Mouse (Mus musculus) cerebellum, adult 2 months (tissue): ENCODE results near the gene Ppt2. TPM values are rescaled to one million over a fixed set of nuclear protein-coding genes. Genes with fewer than 3 reads are reported as not detected.

Experiments
- DNase-seq, 2 experiments: peaks; one replicate each; pipeline ENCODE4 v3.0.0; 2021
- H3K27ac ChIP-seq: fragments of 200-500 bp; 2 replicates; pipeline ENCODE4 v1.5.1; 2012; ENCODE audit warnings: low read length, control low read depth, inconsistent platforms; ENCODE audit not compliant: insufficient read depth
- H3K27me3 ChIP-seq: fragments of 200-500 bp; 2 replicates; pipeline ENCODE4 v1.6.1; 2012; ENCODE audit warnings: inconsistent platforms, mild to moderate bottlenecking, low read length, moderate library complexity; ENCODE audit not compliant: control insufficient read depth, insufficient read depth
- H3K4me1 ChIP-seq: fragments of 200-500 bp; 2 replicates; pipeline ENCODE4 v1.6.1; 2011; ENCODE audit warnings: low read length; ENCODE audit not compliant: control insufficient read depth, insufficient read depth
- H3K4me3 ChIP-seq: fragments of 200-500 bp; replicated peaks from 2 replicates; pipeline ENCODE3; 2011; ENCODE audit warnings: mild to moderate bottlenecking, low read depth, low read length, control low read depth; ENCODE audit not compliant: insufficient read depth
- CTCF ChIP-seq: fragments of 200-500 bp; IDR thresholded peaks from 2 replicates; pipeline ENCODE4 v1.5.1; 2011; ENCODE audit warnings: low read depth, mild to moderate bottlenecking, control low read depth, low read length, moderate library complexity, borderline replicate concordance; ENCODE audit not compliant: insufficient read depth
- POLR2A ChIP-seq: fragments of 200-500 bp; IDR thresholded peaks from 2 replicates; pipeline ENCODE4 v1.6.1; 2011; ENCODE audit warnings: low read length, control low read depth, borderline replicate concordance; ENCODE audit not compliant: insufficient read depth
- WGBS: fragments of 180-500 bp; shearing (Covaris S2); methylation state at CpG from one replicate; pipeline ENCODE4 v1.1.7; 2018; 5-methylcytosine and 5-hydroxymethylcytosine counted together
- polyA plus RNA-seq: library from polyadenylated mRNA; depleted of rRNA; stranded (reverse); fragments of >200 nt; gene quantifications from 2 replicates; pipeline ENCODE4 v1.2.3, GENCODE M21; 2012

Ppt2 gene
- polyA plus RNA-seq, 1 experiment: 57.3 TPM

GRCm38 (mm10) chr17:34591029-34591993 is 37.0 kb downstream of the Ppt2 start, which contains the start of gene Pbx2:
Pbx2 (plus strand) TSS chr17:34591266.
- Histone ChIP-seq H3K27me3 (no peaks in the 10 kb centered on the region), H3K27ac (peak within 1 kb of the TSS; percentile 99), H3K4me1 (peaks cover 21% of the 10 kb centered on the region), H3K4me3 (peak within 1 kb of the TSS; percentile 95)
- TF ChIP-seq CTCF (no peak), POLR2A (no peak)
- DNase-seq: peak; percentile 35 to 43
- 6% methylated on average over 21 of the region's 21 CpGs for WGBS

- 67% methylated on average over 15 of the region's 15 CpGs for WGBS
- Histone ChIP-seq H3K4me3 (no peak overlapping the region), H3K4me1 (peaks cover 23% of the 10 kb centered on the region), H3K27ac (peak overlapping the region; percentile 99; the same call in 1 of the 2 replicates), H3K27me3 (no peaks in the 10 kb centered on the region)
- peak; percentile 13 to 25 for DNase-seq
- TF ChIP-seq POLR2A (no peak), CTCF (no peak)
These were observed 37.9 kb downstream of the Ppt2 start for GRCm38 (mm10) chr17:34590154-34590987.

GRCm38 (mm10) chr17:34589681-34590101 is 38.6 kb downstream of the Ppt2 start, which contains the start of gene Gpsm3:
Gpsm3 (plus strand) TSS chr17:34589806.
- Histone ChIP-seq H3K27ac (no peak within 1 kb of the TSS), H3K4me3 (no peak within 1 kb of the TSS), H3K4me1 (peaks cover 23% of the 10 kb centered on the region), H3K27me3 (no peaks in the 10 kb centered on the region)
- DNase-seq: peak in 1 of 2 experiments; percentile 21
- no peak for TF ChIP-seq CTCF
- TF ChIP-seq POLR2A: no peak
- 42% methylated on average over 7 of the region's 7 CpGs for WGBS

GRCm38 (mm10) chr17:34589206-34589605 is 39.1 kb downstream of the Ppt2 start:
- TF ChIP-seq POLR2A (no peak), CTCF (no peak)
- Histone ChIP-seq H3K4me1 (peaks cover 23% of the 10 kb centered on the region), H3K4me3 (no peak overlapping the region), H3K27ac (no peak overlapping the region), H3K27me3 (no peaks in the 10 kb centered on the region)
- WGBS: 59% methylated on average over 7 of the region's 7 CpGs
- DNase-seq: no peak

- H3K4me3 ChIP-seq: no peak overlapping the region
- WGBS: 93% methylated on average over 3 of the region's 3 CpGs
- no peak overlapping the region for H3K27ac ChIP-seq
- peaks cover 23% of the 10 kb centered on the region for H3K4me1 ChIP-seq
- TF ChIP-seq POLR2A (no peak), CTCF (no peak)
- DNase-seq: peak in 1 of 2 experiments; percentile 18
- no peaks in the 10 kb centered on the region for H3K27me3 ChIP-seq
These were observed 39.5 kb downstream of the Ppt2 start for GRCm38 (mm10) chr17:34588767-34589166.

- Histone ChIP-seq H3K4me1 (peaks cover 23% of the 10 kb centered on the region; the same call in 1 of the 2 replicates), H3K27ac (peak overlapping the region; percentile 93)
- WGBS: 1% methylated on average over 19 of the region's 19 CpGs
These were observed 40.5 kb downstream of the Ppt2 start for GRCm38 (mm10) chr17:34587814-34588213.

GRCm38 (mm10) chr17:34587423-34587811 is 40.9 kb downstream of the Ppt2 start:
- WGBS: under 1% methylated on average over 50 of the region's 50 CpGs
- DNase-seq: peak; percentile 98
- no peaks in the 10 kb centered on the region for H3K27me3 ChIP-seq
- TF ChIP-seq POLR2A: peak; percentile 97
- no peak for TF ChIP-seq CTCF
- peak overlapping the region; percentile 78 for H3K4me3 ChIP-seq
- H3K4me1 ChIP-seq: peaks cover 23% of the 10 kb centered on the region; the same call in 1 of the 2 replicates
- peak overlapping the region; percentile 93 for H3K27ac ChIP-seq

More at GRCm38 (mm10) chr17:34587814-34588213, 40.5 kb downstream of the Ppt2 start:
- H3K27me3 ChIP-seq: no peaks in the 10 kb centered on the region
- peak overlapping the region; percentile 78 for H3K4me3 ChIP-seq
- TF ChIP-seq CTCF (no peak), POLR2A (no peak)
- no peak for DNase-seq
